Mouse (Mus musculus): ENCODE results near the gene Luc7l2.

GRCm38 (mm10) chr6:38649545-38649944 lies 98.4 kb downstream of the Luc7l2 start:
- peak; percentile 30; the same call in 1 of the 2 replicates for TF ChIP-seq CTCF (IDR thresholded peaks at IDR 0.05; ENCODE audit: extremely low read depth, insufficient read depth, insufficient read length, insufficient replicate concordance)
- TF ChIP-seq POLR2A (IDR thresholded peaks at IDR 0.05; ENCODE audit: low read depth, low read length) = no peak
